Mouse (Mus musculus): ENCODE data around the gene Ccdc191. TPM values are rescaled to one million over a fixed set of nuclear protein-coding genes. Genes with fewer than 3 reads are reported as not detected.
A peak's percentile ranks its signal among the peaks of the same experiment; 100 is the strongest.

Gene Ccdc191
- polyA plus RNA-seq, 1 experiment from 2014 or later, result 2.9 TPM

- WGBS (ENCODE audit: insufficient replicate concordance), result 72% methylated on average over 3 of the region's 3 CpGs
- Histone ChIP-seq H3K36me3 (ENCODE audit: control insufficient read depth, insufficient read depth) (no peaks in the 10 kb centered on the region), H3K4me3 (ENCODE audit: low read depth, low read length) (no peak overlapping the region), H3K9ac (ENCODE audit: low read depth, low read length) (no peak overlapping the region), H3K27me3 (ENCODE audit: control insufficient read depth, insufficient read depth, low read depth, low read length) (no peaks in the 10 kb centered on the region), H3K4me1 (ENCODE audit: control insufficient read depth, low read depth, low read length) (no peaks in the 10 kb centered on the region), H3K9me3 (replicated peaks; ENCODE audit: control insufficient read depth, low read length) (no peaks in the 10 kb centered on the region), H3K4me2 (ENCODE audit: low read depth, low read length) (no peak overlapping the region), H3K27ac (ENCODE audit: low read length) (no peak overlapping the region)
- no peak for ATAC-seq (ENCODE audit: low read depth)
Measured at GRCm38 (mm10) chr16:43935367-43935766, 45.8 kb downstream of the Ccdc191 start.

GRCm38 (mm10) chr16:43935892-43936291 is 46.3 kb downstream of the Ccdc191 start:
- Histone ChIP-seq H3K9me3 (replicated peaks; ENCODE audit: control insufficient read depth, low read length) (no peaks in the 10 kb centered on the region), H3K27ac (ENCODE audit: low read length) (no peak overlapping the region), H3K4me2 (ENCODE audit: low read depth, low read length) (no peak overlapping the region), H3K4me1 (ENCODE audit: control insufficient read depth, low read depth, low read length) (no peaks in the 10 kb centered on the region), H3K27me3 (ENCODE audit: control insufficient read depth, insufficient read depth, low read depth, low read length) (no peaks in the 10 kb centered on the region), H3K36me3 (ENCODE audit: control insufficient read depth, insufficient read depth) (no peaks in the 10 kb centered on the region), H3K4me3 (ENCODE audit: low read depth, low read length) (no peak overlapping the region), H3K9ac (ENCODE audit: low read depth, low read length) (no peak overlapping the region)
- WGBS (ENCODE audit: insufficient replicate concordance), result 66% methylated on average over 3 of the region's 3 CpGs
- ATAC-seq (ENCODE audit: low read depth), result no peak

- no peak overlapping the region for H3K9ac ChIP-seq (ENCODE audit: low read depth, low read length)
- 88% methylated on average over 4 of the region's 4 CpGs for WGBS (ENCODE audit: insufficient replicate concordance)
Measured at GRCm38 (mm10) chr16:43940846-43941245, 51.2 kb downstream of the Ccdc191 start.

GRCm38 (mm10) chr16:43945351-43945750 is 55.8 kb downstream of the Ccdc191 start:
- H3K36me3 ChIP-seq (ENCODE audit: control insufficient read depth, insufficient read depth), result no peaks in the 10 kb centered on the region; the same call in 1 of the 2 replicates
- H3K27ac ChIP-seq (ENCODE audit: low read length), result no peak overlapping the region
- H3K4me2 ChIP-seq (ENCODE audit: low read depth, low read length), result no peak overlapping the region
- WGBS (ENCODE audit: insufficient replicate concordance), result 69% methylated on average over 3 of the region's 3 CpGs
- H3K4me1 ChIP-seq (ENCODE audit: control insufficient read depth, low read depth, low read length), result no peaks in the 10 kb centered on the region
- no peak overlapping the region for H3K9ac ChIP-seq (ENCODE audit: low read depth, low read length)
- H3K4me3 ChIP-seq (ENCODE audit: low read depth, low read length), result no peak overlapping the region
- ATAC-seq (ENCODE audit: low read depth), result no peak
- no peaks in the 10 kb centered on the region for H3K9me3 ChIP-seq (replicated peaks; ENCODE audit: control insufficient read depth, low read length)
- H3K27me3 ChIP-seq (ENCODE audit: control insufficient read depth, insufficient read depth, low read depth, low read length), result no peaks in the 10 kb centered on the region

More at GRCm38 (mm10) chr16:43940846-43941245, 51.2 kb downstream of the Ccdc191 start:
- H3K4me1 ChIP-seq (ENCODE audit: control insufficient read depth, low read depth, low read length), result no peaks in the 10 kb centered on the region
- H3K27ac ChIP-seq (ENCODE audit: low read length), result no peak overlapping the region
- ATAC-seq (ENCODE audit: low read depth), result no peak
- no peak overlapping the region for H3K4me2 ChIP-seq (ENCODE audit: low read depth, low read length)
- no peaks in the 10 kb centered on the region for H3K27me3 ChIP-seq (ENCODE audit: control insufficient read depth, insufficient read depth, low read depth, low read length)
- no peak overlapping the region for H3K4me3 ChIP-seq (ENCODE audit: low read depth, low read length)
- no peaks in the 10 kb centered on the region for H3K9me3 ChIP-seq (replicated peaks; ENCODE audit: control insufficient read depth, low read length)
- no peaks in the 10 kb centered on the region; the same call in 1 of the 2 replicates for H3K36me3 ChIP-seq (ENCODE audit: control insufficient read depth, insufficient read depth)

GRCm38 (mm10) chr16:43945869-43946268 is 56.3 kb downstream of the Ccdc191 start:
- no peak for ATAC-seq (ENCODE audit: low read depth)
- Histone ChIP-seq H3K36me3 (ENCODE audit: control insufficient read depth, insufficient read depth) (no peaks in the 10 kb centered on the region; the same call in 1 of the 2 replicates), H3K4me3 (ENCODE audit: low read depth, low read length) (no peak overlapping the region), H3K27me3 (ENCODE audit: control insufficient read depth, insufficient read depth, low read depth, low read length) (no peaks in the 10 kb centered on the region), H3K4me1 (ENCODE audit: control insufficient read depth, low read depth, low read length) (no peaks in the 10 kb centered on the region), H3K9ac (ENCODE audit: low read depth, low read length) (no peak overlapping the region), H3K4me2 (ENCODE audit: low read depth, low read length) (no peak overlapping the region), H3K9me3 (replicated peaks; ENCODE audit: control insufficient read depth, low read length) (no peaks in the 10 kb centered on the region), H3K27ac (ENCODE audit: low read length) (no peak overlapping the region)
- 63% methylated on average over 3 of the region's 3 CpGs for WGBS (ENCODE audit: insufficient replicate concordance)

GRCm38 (mm10) chr16:43951591-43951990 is 62.0 kb downstream of the Ccdc191 start:
- Histone ChIP-seq H3K4me1 (ENCODE audit: control insufficient read depth, low read depth, low read length) (no peaks in the 10 kb centered on the region), H3K4me3 (ENCODE audit: low read depth, low read length) (no peak overlapping the region), H3K9me3 (replicated peaks; ENCODE audit: control insufficient read depth, low read length) (no peaks in the 10 kb centered on the region), H3K36me3 (ENCODE audit: control insufficient read depth, insufficient read depth) (no peaks in the 10 kb centered on the region), H3K27ac (ENCODE audit: low read length) (no peak overlapping the region), H3K9ac (ENCODE audit: low read depth, low read length) (no peak overlapping the region), H3K4me2 (ENCODE audit: low read depth, low read length) (no peak overlapping the region), H3K27me3 (ENCODE audit: control insufficient read depth, insufficient read depth, low read depth, low read length) (no peaks in the 10 kb centered on the region)
- peak; percentile 45; the same call in 1 of the 2 replicates for ATAC-seq (ENCODE audit: low read depth)
- WGBS (ENCODE audit: insufficient replicate concordance), result 21% methylated on average over 4 of the region's 4 CpGs

- H3K27me3 ChIP-seq (ENCODE audit: control insufficient read depth, insufficient read depth, low read depth, low read length), result no peaks in the 10 kb centered on the region
- H3K36me3 ChIP-seq (ENCODE audit: control insufficient read depth, insufficient read depth), result no peaks in the 10 kb centered on the region
- no peak overlapping the region for H3K27ac ChIP-seq (ENCODE audit: low read length)
- no peak for ATAC-seq (ENCODE audit: low read depth)
- no peak overlapping the region for H3K9ac ChIP-seq (ENCODE audit: low read depth, low read length)
- H3K4me2 ChIP-seq (ENCODE audit: low read depth, low read length), result no peak overlapping the region
- no peaks in the 10 kb centered on the region for H3K9me3 ChIP-seq (replicated peaks; ENCODE audit: control insufficient read depth, low read length)
- WGBS (ENCODE audit: insufficient replicate concordance), result 40% methylated on average over 6 of the region's 6 CpGs
- H3K4me3 ChIP-seq (ENCODE audit: low read depth, low read length), result no peak overlapping the region
- H3K4me1 ChIP-seq (ENCODE audit: control insufficient read depth, low read depth, low read length), result no peaks in the 10 kb centered on the region
Measured at GRCm38 (mm10) chr16:43954913-43955312, 65.3 kb downstream of the Ccdc191 start.

GRCm38 (mm10) chr16:43958038-43958437 is 68.4 kb downstream of the Ccdc191 start:
- H3K9me3 ChIP-seq (replicated peaks; ENCODE audit: control insufficient read depth, low read length), result no peaks in the 10 kb centered on the region
- H3K27me3 ChIP-seq (ENCODE audit: control insufficient read depth, insufficient read depth, low read depth, low read length), result no peaks in the 10 kb centered on the region
- no peak overlapping the region for H3K9ac ChIP-seq (ENCODE audit: low read depth, low read length)
- ATAC-seq (ENCODE audit: low read depth), result no peak
- 71% methylated on average over 4 of the region's 4 CpGs for WGBS (ENCODE audit: insufficient replicate concordance)
- H3K4me1 ChIP-seq (ENCODE audit: control insufficient read depth, low read depth, low read length), result no peaks in the 10 kb centered on the region
- no peak overlapping the region for H3K4me3 ChIP-seq (ENCODE audit: low read depth, low read length)
- no peak overlapping the region for H3K4me2 ChIP-seq (ENCODE audit: low read depth, low read length)
- no peak overlapping the region for H3K27ac ChIP-seq (ENCODE audit: low read length)
- no peaks in the 10 kb centered on the region for H3K36me3 ChIP-seq (ENCODE audit: control insufficient read depth, insufficient read depth)

- H3K27me3 ChIP-seq (ENCODE audit: control insufficient read depth, insufficient read depth, low read depth, low read length), result no peaks in the 10 kb centered on the region
- H3K4me2 ChIP-seq (ENCODE audit: low read depth, low read length), result no peak overlapping the region
- no peaks in the 10 kb centered on the region for H3K36me3 ChIP-seq (ENCODE audit: control insufficient read depth, insufficient read depth)
- no peak overlapping the region for H3K9ac ChIP-seq (ENCODE audit: low read depth, low read length)
- H3K9me3 ChIP-seq (replicated peaks; ENCODE audit: control insufficient read depth, low read length), result no peaks in the 10 kb centered on the region
- 87% methylated on average over 9 of the region's 9 CpGs for WGBS (ENCODE audit: insufficient replicate concordance)
- no peak overlapping the region for H3K4me3 ChIP-seq (ENCODE audit: low read depth, low read length)
- H3K4me1 ChIP-seq (ENCODE audit: control insufficient read depth, low read depth, low read length), result peaks cover 2% of the 10 kb centered on the region; the same call in 1 of the 2 replicates
- no peak for ATAC-seq (ENCODE audit: low read depth)
- H3K27ac ChIP-seq (ENCODE audit: low read length), result no peak overlapping the region
Measured at GRCm38 (mm10) chr16:43963291-43963690, 73.7 kb downstream of the Ccdc191 start.

All from liver, embryonic 16.5 days (tissue).